Mouse (Mus musculus) neutrophil, adult 83 days (primary cell): Measurements from ENCODE around the gene Got1. TPM values are rescaled to one million over a fixed set of nuclear protein-coding genes. Genes with fewer than 3 reads are reported as not detected.

ENCODE experiments used
- total RNA-seq, 2 experiments: library from RNA; stranded (reverse); gene quantifications; one replicate each; pipeline ENCODE4 v1.2.4; 2023

The Got1 gene
- 10 to 100 TPM; 19.0 to 23.4 TPM for total RNA-seq

GRCm38 (mm10) chr19:43524187-43525103, at the start of gene Got1:
Got1 (minus strand) TSS chr19:43524605.

Other genes with a start within 250 kb of the Got1 start
- not detected for gene Hpse2, start 136.2 kb downstream of the Got1 start, total RNA-seq
- under 1 TPM; 0.15 to 0.48 TPM for gene Cnnm1, start 84.2 kb downstream of the Got1 start, total RNA-seq
- not detected for gene Nkx2-3, start 87.7 kb upstream of the Got1 start, total RNA-seq
- 10 to 100 TPM; 52.0 to 52.2 TPM for gene Slc25a28, start 150.3 kb upstream of the Got1 start, total RNA-seq
- 10 to 100 TPM; 23.5 to 24.7 TPM for gene Entpd7, start 165.1 kb upstream of the Got1 start, total RNA-seq
- 1 to 10 TPM; 8.3 to 9.1 TPM for gene Cutc, start 228.4 kb upstream of the Got1 start, total RNA-seq
- gene Cox15, start 228.4 kb upstream of the Got1 start, total RNA-seq = 10 to 100 TPM; 13.2 to 13.3 TPM